Mouse (Mus musculus): Measurements from ENCODE around the gene Atg9a. TPM values are rescaled to one million over a fixed set of nuclear protein-coding genes. Genes with fewer than 3 reads are reported as not detected.
A peak's percentile ranks its signal among the peaks of the same experiment; 100 is the strongest.

Atg9a gene
- total and polyA plus RNA-seq, 3 experiments = 7.8 to 26.1 TPM; not detected in 1

DNA sequence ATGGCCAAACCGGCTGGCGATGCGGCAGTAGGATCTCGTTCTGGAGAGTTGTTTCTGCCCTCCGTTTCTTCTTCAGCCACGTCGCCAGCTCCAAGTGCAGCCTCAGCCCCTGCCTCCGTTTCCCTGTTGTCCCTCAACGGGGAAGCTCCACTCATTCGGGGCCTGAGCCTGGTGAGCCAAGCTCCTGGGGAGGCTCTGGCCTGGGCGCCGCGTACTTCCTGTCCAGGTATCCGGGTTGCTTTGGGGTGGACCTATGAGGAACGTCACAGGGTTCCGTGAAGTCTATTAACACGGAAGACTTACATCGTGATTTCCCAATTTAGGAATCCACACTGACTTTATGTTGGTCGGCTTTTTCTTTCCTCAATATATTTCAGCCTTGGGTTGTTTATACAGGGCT, 456 bp upstream of the Atg9a start:
- peak overlapping the region; percentile 84 for H3K9ac ChIP-seq (ENCODE audit: control insufficient read depth, low read depth, low read length, poor library complexity, severe bottlenecking)
- peaks cover 9% of the 10 kb centered on the region for H3K79me2 ChIP-seq (ENCODE audit: control insufficient read depth, insufficient read depth, low read length, poor library complexity)
- H3K27ac ChIP-seq (ENCODE audit: control insufficient read depth, low read depth, low read length) = peak overlapping the region; percentile 80
- H3K4me1 ChIP-seq (ENCODE audit: control insufficient read depth in 1 of 2, insufficient read depth in 2 of 2, low read length in 2 of 2) = peaks cover under 1 to 25% of the 10 kb centered on the region in 2 experiments; a peak in 3 of 4 replicates
- H3K9me3 ChIP-seq (replicated peaks; ENCODE audit: insufficient read depth, low read length) = no peaks in the 10 kb centered on the region
- peak overlapping the region; percentile 86 to 96 for H3K4me3 ChIP-seq (ENCODE audit: control insufficient read depth in 1 of 2, insufficient read depth in 1 of 2, low read depth in 2 of 2, low read length in 2 of 2)
- peaks cover 0 to 25% of the 10 kb centered on the region in 2 experiments; a peak in 2 of 4 replicates for H3K36me3 ChIP-seq (ENCODE audit: control insufficient read depth in 1 of 2, insufficient read depth in 2 of 2, low read length in 2 of 2)
- TF ChIP-seq CHD1 (IDR thresholded peaks at IDR 0.05; ENCODE audit: low read depth, low read length) (0 out of 2 replicates have a peak, but pooled peaks have one; percentile 58), ZMIZ1 (IDR thresholded peaks at IDR 0.05; ENCODE audit: low read depth, low read length) (peak; percentile 41; the same call in 1 of the 2 replicates), NELFE (IDR thresholded peaks at IDR 0.05; ENCODE audit: low read depth, low read length) (peak; percentile 50; the same call in 1 of the 2 replicates), NRF1 (IDR thresholded peaks at IDR 0.05; ENCODE audit: insufficient read depth, low read depth, low read length, poor library complexity, severe bottlenecking) (no peak), ELF1 (IDR thresholded peaks at IDR 0.05; ENCODE audit: low read depth, low read length) (0 out of 2 replicates have a peak, but pooled peaks have one; percentile 52), HCFC1 (IDR thresholded peaks at IDR 0.05; ENCODE audit: low read depth, low read length) (peak; percentile 37; the same call in 1 of the 2 replicates), POLR2A (IDR thresholded peaks at IDR 0.05; ENCODE audit: control insufficient read depth in 1 of 2, insufficient read depth in 1 of 2, low read depth in 1 of 2, low read length in 2 of 2, poor library complexity in 1 of 2) (0 out of 4 replicates have a peak, but pooled peaks of 1 of the 2 experiments have one; percentile 16), KAT2A (conservative IDR thresholded peaks at IDR 0.05; ENCODE audit: low read depth, low read length) (no peak)
- DNase-seq (ENCODE audit: low read depth, low spot score) = peak; percentile 81
- H3K27me3 ChIP-seq (ENCODE audit: control insufficient read depth in 1 of 2, insufficient read depth in 2 of 2, low read length in 2 of 2) = no peaks in the 10 kb centered on the region

DNA sequence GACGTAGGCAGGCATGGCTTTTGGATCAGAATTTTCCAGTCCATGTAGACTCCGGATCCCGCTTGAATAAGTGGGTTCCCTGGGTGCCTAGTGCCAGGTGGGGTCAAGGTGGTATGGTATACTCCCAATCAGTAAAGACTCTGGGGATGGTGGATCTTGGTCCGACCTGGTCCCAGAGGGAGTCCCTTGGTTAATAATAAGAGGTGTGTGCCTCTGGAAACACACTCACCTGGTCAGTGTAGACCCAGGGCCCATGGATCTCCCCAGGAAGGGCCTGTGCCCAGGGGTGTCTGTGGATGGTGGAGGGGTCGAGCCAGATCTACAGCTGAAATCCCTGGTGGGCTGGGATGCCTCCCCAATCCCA, 756 bp downstream of the Atg9a start:
- H3K27me3 ChIP-seq (ENCODE audit: control insufficient read depth in 1 of 2, insufficient read depth in 2 of 2, low read length in 2 of 2) = no peaks in the 10 kb centered on the region
- peak overlapping the region; percentile 96 for H3K9ac ChIP-seq (ENCODE audit: control insufficient read depth, low read depth, low read length, poor library complexity, severe bottlenecking)
- peaks cover 3 to 32% of the 10 kb centered on the region in 2 experiments; a peak in 3 of 4 replicates for H3K4me1 ChIP-seq (ENCODE audit: control insufficient read depth in 1 of 2, insufficient read depth in 2 of 2, low read length in 2 of 2)
- H3K79me2 ChIP-seq (ENCODE audit: control insufficient read depth, insufficient read depth, low read length, poor library complexity) = peaks cover 9% of the 10 kb centered on the region
- TF ChIP-seq POLR2AphosphoS5 (IDR thresholded peaks at IDR 0.05; ENCODE audit: borderline replicate concordance, low read depth, low read length) (no peak), NRF1 (IDR thresholded peaks at IDR 0.05; ENCODE audit: insufficient read depth, low read depth, low read length, poor library complexity, severe bottlenecking) (no peak), ETS1 (IDR thresholded peaks at IDR 0.05; ENCODE audit: low read depth, low read length) (no peak), ZNF384 (IDR thresholded peaks at IDR 0.05; ENCODE audit: low read depth, low read length) (no peak), USF2 (IDR thresholded peaks at IDR 0.05; ENCODE audit: borderline replicate concordance in 1 of 2, insufficient read depth in 1 of 2, low read depth in 1 of 2, low read length in 2 of 2) (no peak), TBP (IDR thresholded peaks at IDR 0.05; ENCODE audit: low read depth, low read length) (no peak), MAX (IDR thresholded peaks at IDR 0.05; ENCODE audit: low read length) (no peak), MAZ (IDR thresholded peaks at IDR 0.05; ENCODE audit: low read depth, low read length) (no peak), ZKSCAN1 (IDR thresholded peaks at IDR 0.05; ENCODE audit: low read depth, low read length) (no peak), KAT2A (conservative IDR thresholded peaks at IDR 0.05; ENCODE audit: low read depth, low read length) (no peak), BHLHE40 (IDR thresholded peaks at IDR 0.05; ENCODE audit: borderline replicate concordance, low read depth, low read length) (no peak)
- no peak for DNase-seq (ENCODE audit: low read depth, low spot score)
- peaks cover 0 to 31% of the 10 kb centered on the region in 2 experiments; a peak in 2 of 4 replicates for H3K36me3 ChIP-seq (ENCODE audit: control insufficient read depth in 1 of 2, insufficient read depth in 2 of 2, low read length in 2 of 2)
- peak overlapping the region; percentile 95 for H3K4me3 ChIP-seq (ENCODE audit: control insufficient read depth in 1 of 2, insufficient read depth in 1 of 2, low read depth in 2 of 2, low read length in 2 of 2)
- no peaks in the 10 kb centered on the region for H3K9me3 ChIP-seq (replicated peaks; ENCODE audit: insufficient read depth, low read length)
- H3K27ac ChIP-seq (ENCODE audit: control insufficient read depth, low read depth, low read length) = peak overlapping the region; percentile 19; the same call in 1 of the 2 replicates
